Mouse (Mus musculus) hindbrain, embryonic 10.5 days (tissue): ENCODE data around the gene Sugp1. TPM values are rescaled to one million over a fixed set of nuclear protein-coding genes. Genes with fewer than 3 reads are reported as not detected.
A peak's percentile ranks its signal among the peaks of the same experiment; 100 is the strongest.
"Not testable (repeated sequence)": the region's sequence is repeated elsewhere in the genome, so short reads cannot be mapped to it uniquely, and the experiment has no call there.

Experiments
- DNase-seq: peaks from one replicate; pipeline ENCODE4 v3.0.0-alpha.2; 2017; ENCODE audit warnings: low spot score
- H3K27ac ChIP-seq: fragments of 300-500 bp; sonication (generic); 2 replicates; pipeline ENCODE4 v1.5.1; 2016; ENCODE audit warnings: mild to moderate bottlenecking, moderate library complexity
- H3K27me3 ChIP-seq: fragments of 300-500 bp; sonication (generic); 2 replicates; pipeline ENCODE4 v1.6.1; 2016; ENCODE audit warnings: mild to moderate bottlenecking; ENCODE audit not compliant: poor library complexity, insufficient read depth, severe bottlenecking
- H3K36me3 ChIP-seq: fragments of 300-500 bp; sonication (generic); 2 replicates; pipeline ENCODE4 v1.6.1; 2016; ENCODE audit warnings: mild to moderate bottlenecking, moderate library complexity
- H3K4me1 ChIP-seq: fragments of 300-500 bp; sonication (generic); replicated peaks from 2 replicates; pipeline ENCODE4 v1.6.1; 2016; ENCODE audit warnings: mild to moderate bottlenecking
- H3K4me3 ChIP-seq: fragments of 300-500 bp; sonication (generic); 2 replicates; pipeline ENCODE4 v1.5.1; 2016; ENCODE audit warnings: mild to moderate bottlenecking, moderate library complexity
- H3K9me3 ChIP-seq: fragments of 300-500 bp; sonication (generic); 2 replicates; pipeline ENCODE4 v1.6.1; 2016; ENCODE audit warnings: mild to moderate bottlenecking, moderate library complexity
- WGBS: fragments of 180-500 bp; shearing (Covaris S2); methylation state at CpG from one replicate; pipeline ENCODE4 v1.1.7; 2016; 5-methylcytosine and 5-hydroxymethylcytosine counted together
- polyA plus RNA-seq: library from polyadenylated mRNA; unstranded; fragments of >200 nt; fragmentation: Nextera tagmentation; extraction: Ambion mirVana; gene quantifications from 2 replicates; pipeline ENCODE4 v1.2.1, GENCODE M21; 2016

Gene Sugp1
- polyA plus RNA-seq, 1 experiment from 2014 or later, result 54.2 TPM

DNA sequence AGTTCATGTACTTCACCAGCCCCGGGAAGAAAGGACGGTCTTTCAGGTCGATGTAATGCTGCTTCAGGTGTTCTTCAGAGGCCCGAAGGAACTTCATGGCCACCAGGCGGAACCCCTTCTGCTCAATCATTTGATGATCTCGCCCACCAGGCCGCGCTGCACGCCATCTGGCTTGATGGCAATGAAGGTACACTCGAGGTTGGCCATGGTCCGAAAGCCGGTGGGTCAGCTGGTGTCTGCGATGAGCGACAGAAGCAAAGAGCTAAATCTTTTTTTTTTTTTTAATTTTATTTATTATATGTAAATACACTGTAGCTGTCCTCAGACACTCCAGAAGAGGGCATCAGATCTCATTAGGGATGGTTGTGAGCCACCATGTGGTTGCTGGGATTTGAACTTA lies 31.8 kb upstream of the Sugp1 start:
- DNase-seq, result not testable (repeated sequence)

DNA sequence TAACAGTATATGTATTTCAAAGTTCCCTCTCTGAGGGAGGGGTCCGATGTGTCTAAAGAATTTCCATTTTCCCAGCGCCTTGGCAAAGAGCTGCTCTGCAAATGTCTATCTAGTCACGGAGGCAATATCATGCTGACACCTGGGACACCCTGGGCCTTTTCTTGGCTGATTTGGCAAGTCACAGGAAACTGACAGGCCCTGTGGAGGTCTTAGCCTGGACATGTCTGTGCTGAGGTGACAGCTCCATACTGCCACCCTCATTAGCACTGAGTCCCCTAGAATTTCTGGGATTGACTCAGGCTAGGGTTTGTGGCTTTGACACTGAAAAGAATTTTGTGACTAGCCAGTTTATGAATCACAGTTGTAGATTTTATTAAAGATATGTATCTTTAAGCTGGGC lies 30.3 kb upstream of the Sugp1 start:
- H3K27ac ChIP-seq, result no peak overlapping the region
- 79% methylated on average over 3 of the region's 3 CpGs for WGBS
- no peaks in the 10 kb centered on the region for H3K9me3 ChIP-seq
- no peaks in the 10 kb centered on the region for H3K27me3 ChIP-seq
- H3K36me3 ChIP-seq, result peaks cover 14% of the 10 kb centered on the region
- no peak overlapping the region for H3K4me3 ChIP-seq
- DNase-seq, result no peak
- no peaks in the 10 kb centered on the region for H3K4me1 ChIP-seq

More for the DNA sequence above, 31.8 kb upstream of the Sugp1 start:
- H3K36me3 ChIP-seq, H3K9me3 ChIP-seq, H3K4me1 ChIP-seq, H3K27me3 ChIP-seq, H3K27ac ChIP-seq, H3K4me3 ChIP-seq: not testable (repeated sequence)
- WGBS, result 91% methylated on average over 14 of the region's 14 CpGs

DNA sequence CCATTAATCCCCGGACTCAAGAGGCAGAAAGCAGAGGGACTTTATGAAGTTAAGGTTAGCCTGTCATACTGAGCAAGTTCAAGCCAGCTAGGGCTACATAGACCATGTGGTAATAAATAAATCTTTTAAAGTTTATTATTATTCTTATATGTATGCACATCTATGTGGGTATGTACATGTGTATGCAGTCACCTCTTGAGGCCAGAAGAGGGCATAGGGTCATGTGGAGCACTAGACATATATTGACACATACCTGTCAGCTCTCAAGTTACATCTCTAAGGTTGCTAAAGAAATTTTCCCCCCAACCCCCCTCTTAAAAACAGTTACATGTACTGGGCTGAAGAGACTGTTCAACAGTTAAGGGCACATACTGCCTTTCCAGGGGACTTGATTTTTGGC lies 29.9 kb upstream of the Sugp1 start:
- no peak overlapping the region for H3K27ac ChIP-seq
- no peaks in the 10 kb centered on the region for H3K27me3 ChIP-seq
- H3K9me3 ChIP-seq, result no peaks in the 10 kb centered on the region
- peaks cover 18% of the 10 kb centered on the region for H3K36me3 ChIP-seq
- no peaks in the 10 kb centered on the region for H3K4me1 ChIP-seq
- DNase-seq, result no peak
- H3K4me3 ChIP-seq, result no peak overlapping the region
- 93% methylated on average over 1 of the region's 1 CpGs for WGBS

DNA sequence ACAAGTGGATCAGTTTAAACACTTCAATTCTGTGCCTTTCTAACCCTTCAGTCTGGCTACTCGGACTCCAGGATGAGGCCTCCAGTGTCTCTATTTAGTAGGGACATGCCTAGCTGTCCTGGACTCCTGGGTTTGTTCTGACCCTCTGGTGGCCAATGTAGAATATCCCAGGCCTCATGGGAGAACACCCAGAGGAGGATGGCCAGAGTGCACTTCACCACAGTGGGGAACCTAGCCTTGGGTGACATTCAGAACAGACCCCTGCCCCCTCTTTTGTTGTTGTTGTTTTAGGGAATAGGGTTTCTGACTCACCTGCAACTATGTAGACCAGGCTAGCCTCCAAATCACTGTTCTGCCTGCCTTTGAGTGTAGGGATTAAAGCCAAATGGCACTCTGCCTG lies 27.6 kb upstream of the Sugp1 start:
- Histone ChIP-seq H3K4me1 (no peaks in the 10 kb centered on the region), H3K27me3 (no peaks in the 10 kb centered on the region), H3K4me3 (no peak overlapping the region), H3K36me3 (peaks cover 41% of the 10 kb centered on the region), H3K27ac (no peak overlapping the region), H3K9me3 (no peaks in the 10 kb centered on the region)
- no peak for DNase-seq
- WGBS, result 83% methylated on average over 1 of the region's 1 CpGs

DNA sequence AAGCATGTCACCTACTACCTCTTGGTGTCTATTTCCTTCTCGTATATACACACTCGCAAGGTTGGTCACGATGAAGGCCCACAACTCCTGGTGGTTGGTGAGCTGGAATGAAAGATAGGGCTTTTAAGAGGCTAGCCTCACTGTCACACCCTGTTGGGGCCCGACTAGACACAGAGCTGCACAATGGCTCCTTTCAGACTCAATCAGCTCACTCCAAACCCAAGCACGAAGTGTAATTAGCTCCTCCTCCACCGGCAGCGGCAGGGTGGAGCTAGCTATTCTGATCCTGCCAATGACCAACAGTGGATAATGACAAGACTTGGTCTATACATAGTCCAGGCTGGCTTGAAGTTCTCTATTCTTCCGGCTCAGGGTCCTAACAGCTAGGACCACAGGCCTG lies 19.0 kb upstream of the Sugp1 start:
- Histone ChIP-seq H3K27me3 (no peaks in the 10 kb centered on the region), H3K4me1 (no peaks in the 10 kb centered on the region), H3K36me3 (peaks cover 100% of the 10 kb centered on the region), H3K9me3 (no peaks in the 10 kb centered on the region), H3K4me3 (no peak overlapping the region), H3K27ac (no peak overlapping the region)
- DNase-seq, result no peak
- 82% methylated on average over 8 of the region's 8 CpGs for WGBS

DNA sequence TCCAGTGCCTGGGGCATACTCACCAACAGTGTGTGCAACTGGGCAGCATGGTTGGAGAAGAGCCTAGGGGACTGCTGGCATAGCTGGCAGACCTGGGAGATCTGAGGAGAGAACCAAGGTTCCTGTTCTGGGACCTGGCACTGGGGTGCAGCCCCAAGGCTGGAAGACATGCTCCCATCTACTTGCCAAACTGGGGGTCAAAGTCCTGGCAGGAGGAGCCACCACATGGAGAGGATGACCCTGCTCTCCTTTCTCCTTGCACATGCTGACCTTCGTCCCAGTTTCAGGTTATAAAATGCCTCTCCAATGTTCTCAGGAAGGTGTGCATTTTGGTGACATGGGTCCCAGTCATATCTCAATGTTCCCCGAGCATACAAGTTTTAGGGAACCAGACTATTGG lies 16.5 kb upstream of the Sugp1 start:
- 91% methylated on average over 2 of the region's 2 CpGs for WGBS
- Histone ChIP-seq H3K4me3 (no peak overlapping the region), H3K36me3 (peaks cover 100% of the 10 kb centered on the region), H3K27ac (no peak overlapping the region), H3K4me1 (no peaks in the 10 kb centered on the region), H3K27me3 (no peaks in the 10 kb centered on the region), H3K9me3 (no peaks in the 10 kb centered on the region)
- no peak for DNase-seq

DNA sequence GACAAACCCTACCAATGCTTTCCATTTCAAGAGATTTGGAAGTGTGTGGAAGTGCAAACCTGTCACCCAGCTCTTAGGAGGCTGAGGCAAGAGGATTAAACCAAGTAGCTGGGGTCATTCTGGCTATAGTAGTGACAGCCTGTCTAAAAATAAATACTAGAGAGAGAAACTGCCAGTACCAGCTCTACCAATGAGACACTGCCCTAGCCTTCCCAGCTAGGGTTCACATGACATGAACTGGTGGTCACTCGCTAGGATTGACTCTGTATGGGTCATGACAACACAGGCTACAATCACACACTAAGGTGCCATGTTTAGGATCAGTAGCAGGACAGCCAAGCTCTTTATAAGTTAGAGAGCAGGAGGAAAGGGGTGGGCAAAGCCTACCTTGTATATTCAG lies 12.4 kb upstream of the Sugp1 start:
- Histone ChIP-seq H3K4me1 (no peaks in the 10 kb centered on the region), H3K27ac (no peak overlapping the region), H3K27me3 (no peaks in the 10 kb centered on the region), H3K36me3 (peaks cover 90% of the 10 kb centered on the region), H3K9me3 (no peaks in the 10 kb centered on the region), H3K4me3 (no peak overlapping the region)
- DNase-seq, result no peak
- 98% methylated on average over 1 of the region's 1 CpGs for WGBS

DNA sequence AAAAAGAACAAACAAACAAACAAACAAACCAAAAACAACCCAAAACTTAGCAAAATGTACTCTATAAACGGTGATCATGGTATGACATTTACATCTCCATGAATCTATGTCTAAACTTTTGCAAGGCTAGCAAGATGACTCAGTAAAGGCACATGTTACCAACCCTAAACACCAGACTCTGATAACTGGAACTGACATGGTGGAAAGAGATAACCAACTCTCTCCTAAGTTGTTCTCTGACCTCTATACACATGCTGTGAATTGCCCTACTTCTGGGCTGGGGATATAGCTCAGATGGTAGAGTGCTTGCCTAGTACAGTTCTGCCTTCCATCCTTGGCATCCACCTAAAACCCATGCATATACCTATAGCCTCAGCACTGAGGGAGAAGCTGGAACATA lies 4.6 kb upstream of the Sugp1 start:
- H3K27me3 ChIP-seq, result no peaks in the 10 kb centered on the region

DNA sequence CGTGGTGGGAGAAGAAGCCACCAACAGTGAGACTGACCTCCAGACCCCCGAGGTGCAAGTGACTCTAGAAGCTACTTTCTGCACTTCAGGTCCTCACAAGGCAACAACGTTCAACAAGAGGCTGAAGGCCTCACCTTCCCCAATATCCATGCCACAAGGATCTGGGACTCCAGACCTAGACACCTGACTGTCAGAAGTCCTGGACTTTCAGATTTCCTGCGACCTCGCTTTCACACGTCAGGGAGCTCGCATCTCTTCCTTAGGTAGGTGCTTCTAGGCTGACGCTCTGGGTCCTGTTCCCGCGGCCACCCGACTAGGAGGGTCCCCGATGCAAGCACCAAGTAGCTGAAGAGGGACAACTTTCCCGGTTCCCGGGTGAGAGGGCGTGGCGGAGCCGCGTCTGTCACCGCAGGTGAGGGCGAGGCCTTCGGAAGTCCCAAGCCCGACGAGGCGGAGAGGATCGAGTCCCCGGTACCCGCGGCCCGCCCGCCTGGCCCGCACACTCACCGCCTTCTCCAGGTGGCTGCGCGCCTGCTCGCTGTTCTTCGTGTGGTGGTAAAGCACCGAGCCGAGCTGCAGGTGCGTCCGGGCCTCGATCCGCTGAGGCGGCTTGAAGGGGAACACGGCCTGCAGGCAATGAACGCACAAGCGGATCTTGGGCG lies 597 bp upstream of the Sugp1 start:
- peak overlapping the region; percentile 88 for H3K4me3 ChIP-seq
- H3K36me3 ChIP-seq, result peaks cover 16% of the 10 kb centered on the region; the same call in 1 of the 2 replicates
- WGBS, result under 1% methylated on average over 47 of the region's 47 CpGs
- no peaks in the 10 kb centered on the region for H3K9me3 ChIP-seq
- peak overlapping the region; percentile 93 for H3K27ac ChIP-seq
- no peaks in the 10 kb centered on the region for H3K27me3 ChIP-seq
- no peak for DNase-seq
- peaks cover 40% of the 10 kb centered on the region for H3K4me1 ChIP-seq

More for the DNA sequence above, 4.6 kb upstream of the Sugp1 start:
- WGBS, result 90% methylated on average over 1 of the region's 1 CpGs
- H3K4me1 ChIP-seq, result peaks cover 24% of the 10 kb centered on the region
- no peaks in the 10 kb centered on the region for H3K9me3 ChIP-seq
- H3K4me3 ChIP-seq, result no peak overlapping the region
- peaks cover 48% of the 10 kb centered on the region for H3K36me3 ChIP-seq
- no peak for DNase-seq
- no peak overlapping the region for H3K27ac ChIP-seq

DNA sequence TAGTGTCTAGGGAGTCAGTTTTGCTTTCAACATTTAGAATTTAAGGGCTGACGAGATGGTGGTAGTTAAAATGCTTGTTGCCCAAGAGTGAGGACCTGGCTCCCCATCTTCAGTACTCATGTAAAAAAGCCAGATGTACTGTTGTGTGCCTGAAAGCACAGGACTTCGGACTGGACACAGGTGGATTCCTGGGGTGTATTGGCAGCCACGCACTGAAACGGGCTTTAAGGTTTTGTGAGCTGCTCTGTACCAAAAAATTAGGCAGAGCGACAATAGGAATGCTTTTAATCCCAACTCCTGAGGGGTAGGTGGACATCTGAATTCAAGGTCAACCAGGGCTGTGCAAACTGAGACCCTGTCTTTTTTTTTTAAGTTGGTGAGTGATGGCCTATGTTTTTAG lies 1.4 kb downstream of the Sugp1 start:
- no peaks in the 10 kb centered on the region for H3K9me3 ChIP-seq
- H3K4me3 ChIP-seq, result peak overlapping the region; percentile 88
- 0 out of 2 replicates have a peak overlapping the region, but pooled peaks have one; percentile 23 for H3K27ac ChIP-seq
- peaks cover 16% of the 10 kb centered on the region for H3K36me3 ChIP-seq
- H3K4me1 ChIP-seq, result peaks cover 40% of the 10 kb centered on the region
- H3K27me3 ChIP-seq, result no peaks in the 10 kb centered on the region
- WGBS, result 89% methylated on average over 5 of the region's 5 CpGs
- no peak for DNase-seq

DNA sequence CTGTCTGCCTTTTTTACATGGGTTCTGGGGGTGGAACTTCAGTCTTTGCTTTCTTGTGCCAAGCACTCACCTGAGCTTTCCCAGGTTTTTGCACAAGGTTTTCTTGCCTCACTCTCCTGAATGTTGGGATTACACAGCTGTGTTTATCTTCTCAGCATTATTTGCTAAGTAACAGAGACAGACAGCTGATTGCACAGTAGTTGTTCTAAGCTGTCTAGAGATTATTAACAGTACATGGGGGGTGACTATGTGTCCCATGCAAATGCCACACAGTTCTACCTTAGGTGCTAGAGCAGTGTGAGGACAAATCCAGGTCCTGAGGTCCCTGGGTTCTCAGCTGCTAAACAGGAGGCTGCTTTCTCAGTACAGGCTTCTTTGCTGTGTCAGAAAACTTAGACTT lies 7.0 kb downstream of the Sugp1 start:
- peaks cover 67% of the 10 kb centered on the region for H3K36me3 ChIP-seq
- no peak for DNase-seq
- H3K27me3 ChIP-seq, result no peaks in the 10 kb centered on the region
- H3K27ac ChIP-seq, result no peak overlapping the region
- H3K4me1 ChIP-seq, result no peaks in the 10 kb centered on the region
- H3K4me3 ChIP-seq, result no peak overlapping the region
- H3K9me3 ChIP-seq, result no peaks in the 10 kb centered on the region

DNA sequence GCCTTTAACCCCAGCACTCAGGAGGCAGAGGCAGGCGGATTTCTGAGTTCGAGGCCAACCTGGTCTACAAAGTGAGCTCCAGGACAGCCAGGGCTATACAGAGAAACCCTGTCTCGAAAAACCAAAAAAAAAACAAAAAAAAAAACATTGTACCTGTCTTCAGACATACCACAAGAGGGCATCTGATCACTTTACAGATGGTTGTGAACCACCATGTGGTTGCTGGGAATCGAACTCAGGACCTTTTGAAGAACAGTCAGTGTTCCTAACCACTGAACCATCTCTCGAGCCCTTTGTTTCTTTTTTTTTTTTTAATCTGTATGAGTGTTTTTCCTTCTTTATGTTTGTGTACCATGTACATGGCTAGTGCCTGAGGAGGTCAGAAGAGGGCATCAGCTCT lies 7.8 kb downstream of the Sugp1 start:
- H3K9me3 ChIP-seq, DNase-seq, H3K4me3 ChIP-seq, H3K27me3 ChIP-seq, H3K4me1 ChIP-seq, H3K27ac ChIP-seq: not testable (repeated sequence)
- peaks cover 75% of the 10 kb centered on the region for H3K36me3 ChIP-seq
- 92% methylated on average over 5 of the region's 5 CpGs for WGBS

DNA sequence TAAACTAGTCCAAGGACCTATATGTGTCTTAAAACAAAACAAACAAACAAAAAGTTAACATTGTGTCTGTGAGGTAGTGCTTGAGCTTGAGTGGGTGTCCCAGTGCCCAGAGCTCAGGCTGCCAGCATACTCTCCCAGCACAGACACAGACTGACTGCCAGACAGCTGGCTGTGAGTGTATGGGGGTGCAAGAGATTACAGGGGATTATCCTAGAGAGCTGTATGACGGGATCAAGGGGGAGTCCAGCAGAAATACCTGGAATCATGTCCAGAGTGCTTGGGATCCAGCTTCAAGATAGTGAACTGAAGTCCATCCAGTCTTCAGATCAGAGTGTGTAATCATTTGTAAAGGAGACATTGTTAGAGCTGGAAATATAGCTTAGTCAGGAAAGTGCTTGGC lies 15.1 kb downstream of the Sugp1 start:
- Histone ChIP-seq H3K4me1 (no peaks in the 10 kb centered on the region), H3K36me3 (peaks cover 99% of the 10 kb centered on the region), H3K27me3 (no peaks in the 10 kb centered on the region), H3K27ac (no peak overlapping the region), H3K9me3 (no peaks in the 10 kb centered on the region), H3K4me3 (no peak overlapping the region)
- 82% methylated on average over 1 of the region's 1 CpGs for WGBS
- no peak for DNase-seq
